10 mouse cellular contexts compared by ENCODE assay signal in genomic region chr9:105827791-105828385, GRCm38 (mm10). TPM values are rescaled to one million over a fixed set of nuclear protein-coding genes. Genes with fewer than 3 reads are reported as not detected.
A peak's percentile ranks its signal among the peaks of the same experiment; 100 is the strongest.
DNase-seq lines count a peak whose midpoint lies in the region; ATAC-seq lines count a peak whose summit lies in the region.
"Had no signal": no experiment of that assay in that cellular context is flagged by ENCODE, and none has a peak within 500 bp of the region (broad histone marks: within the 10 kb centered on the region; RNA-seq: fewer than 3 reads in every experiment).

Gene Col6a6 (minus strand): TSS chr9:105828160.

- 0 out of 2 replicates have a peak within 1 kb of the TSS, but pooled peaks have one; percentile 6 for H3K4me2 ChIP-seq in forebrain, embryonic 15.5 days (replicated peaks)
- peak within 1 kb of the TSS; percentile 37 for H3K4me2 ChIP-seq in hindbrain, embryonic 12.5 days (replicated peaks)
- H3K4me2 ChIP-seq in midbrain, embryonic 15.5 days = peak within 1 kb of the TSS; percentile 22

- peak; percentile 95 for DNase-seq in heart, adult 11 months
- DNase-seq in heart, adult 8-10 months (ENCODE audit: low spot score) = no peak
- no peak for DNase-seq in layer of hippocampus, adult 9-11 months
- DNase-seq in spleen, postnatal 4 days (ENCODE audit: low spot score in 2 of 2) = no peak
- no peak for DNase-seq in urinary bladder, postnatal 36 days (ENCODE audit: low spot score in 2 of 2)

- H3K9me3 ChIP-seq in forebrain, embryonic 15.5 days = no peaks in the 10 kb centered on the region
- no peaks in the 10 kb centered on the region for H3K9me3 ChIP-seq in hindbrain, embryonic 12.5 days (replicated peaks)
- H3K9me3 ChIP-seq in midbrain, embryonic 15.5 days = no peaks in the 10 kb centered on the region

- H3K36me3 ChIP-seq in forebrain, embryonic 15.5 days = no peaks in the 10 kb centered on the region
- H3K36me3 ChIP-seq in hindbrain, embryonic 12.5 days = no peaks in the 10 kb centered on the region
- no peaks in the 10 kb centered on the region for H3K36me3 ChIP-seq in midbrain, embryonic 15.5 days (replicated peaks)

- H3K27me3 ChIP-seq in forebrain, embryonic 15.5 days = no peaks in the 10 kb centered on the region
- peaks cover 5% of the 10 kb centered on the region; the same call in 1 of the 2 replicates for H3K27me3 ChIP-seq in hindbrain, embryonic 12.5 days
- 0 out of 2 replicates have a peak, but pooled peaks cover 3% of the 10 kb centered on the region for H3K27me3 ChIP-seq in midbrain, embryonic 15.5 days (replicated peaks)

- WGBS in forebrain, embryonic 15.5 days = 20% methylated on average over 20 of the region's 20 CpGs
- WGBS in hindbrain, embryonic 12.5 days = 22% methylated on average over 19 of the region's 20 CpGs
- WGBS in midbrain, embryonic 15.5 days = 17% methylated on average over 20 of the region's 20 CpGs

- H3K4me1 ChIP-seq in forebrain, embryonic 15.5 days = no peaks in the 10 kb centered on the region
- peaks cover 4% of the 10 kb centered on the region; the same call in 1 of the 2 replicates for H3K4me1 ChIP-seq in hindbrain, embryonic 12.5 days
- peaks cover 5% of the 10 kb centered on the region; the same call in 1 of the 2 replicates for H3K4me1 ChIP-seq in midbrain, embryonic 15.5 days

- H3K4me3 ChIP-seq in forebrain, embryonic 15.5 days = no peak within 1 kb of the TSS
- no peak within 1 kb of the TSS for H3K4me3 ChIP-seq in hindbrain, embryonic 12.5 days
- no peak within 1 kb of the TSS for H3K4me3 ChIP-seq in midbrain, embryonic 15.5 days

- no peak within 1 kb of the TSS for H3K9ac ChIP-seq in forebrain, embryonic 15.5 days (replicated peaks)
- H3K9ac ChIP-seq in hindbrain, embryonic 12.5 days = no peak within 1 kb of the TSS; the same call in 1 of the 2 replicates
- no peak within 1 kb of the TSS for H3K9ac ChIP-seq in midbrain, embryonic 15.5 days

- no peak for ATAC-seq in forebrain, embryonic 15.5 days (replicated peaks)
- no peak for ATAC-seq in hindbrain, embryonic 12.5 days (ENCODE audit: low FRiP score)
- ATAC-seq in midbrain, embryonic 15.5 days (replicated peaks) = no peak

- no peak within 1 kb of the TSS for H3K27ac ChIP-seq in forebrain, embryonic 15.5 days (replicated peaks)
- H3K27ac ChIP-seq in hindbrain, embryonic 12.5 days = no peak within 1 kb of the TSS
- no peak within 1 kb of the TSS for H3K27ac ChIP-seq in midbrain, embryonic 15.5 days

RNA-seq across cellular contexts. Expression of gene Col6a6, which starts in this region (rescaled TPM):
- 1 to 10 TPM; 2.3 to 4.3 (median 3.4) TPM for total RNA-seq in heart, adult 8-10 months (2022)
- 0.05 and 0.06 TPM in 2 replicates for polyA plus RNA-seq in forebrain, embryonic 15.5 days (2015; fragmentation: Nextera tagmentation; extraction: Ambion mirVana)
- 0.21 and 0.40 TPM in 2 replicates for polyA plus RNA-seq in hindbrain, embryonic 12.5 days (2016; fragmentation: Nextera tagmentation; extraction: Ambion mirVana)
- 0.15 and 0.23 TPM in 2 replicates for polyA plus RNA-seq in midbrain, embryonic 15.5 days (2015; fragmentation: Nextera tagmentation; extraction: Ambion mirVana)
- total RNA-seq: hematopoietic stem cell, adult 5-6 weeks; megakaryocyte, adult 5-6 weeks had no signal
